In genomic region chr2:167380615-167381285, GRCm38 (mm10) we compare ENCODE assay signal across 12 mouse cellular contexts. TPM values are rescaled to one million over a fixed set of nuclear protein-coding genes. Genes with fewer than 3 reads are reported as not detected.
DNase-seq lines count a peak whose midpoint lies in the region; ATAC-seq lines count a peak whose summit lies in the region.
"Had no signal": no experiment of that assay in that cellular context is flagged by ENCODE, and none has a peak within 500 bp of the region (broad histone marks: within the 10 kb centered on the region; RNA-seq: fewer than 3 reads in every experiment).

No protein-coding gene starts in this region.

- no peaks in the 10 kb centered on the region for H3K9me3 ChIP-seq in megakaryocyte, embryonic 14.5 days
- no peaks in the 10 kb centered on the region for H3K9me3 ChIP-seq in intestine, embryonic 15.5 days
- H3K9me3 ChIP-seq in kidney, embryonic 16.5 days (ENCODE audit: low read length) = no peaks in the 10 kb centered on the region
- H3K9me3 ChIP-seq in stomach, embryonic 14.5 days (ENCODE audit: control insufficient read depth, low read depth, low read length) = no peaks in the 10 kb centered on the region
- H3K9me3 ChIP-seq: G1E; heart, embryonic 12.5 days had no signal

- no peaks in the 10 kb centered on the region for H3K36me3 ChIP-seq in megakaryocyte, embryonic 14.5 days (replicated peaks; ENCODE audit: low read length)
- no peaks in the 10 kb centered on the region for H3K36me3 ChIP-seq in intestine, embryonic 15.5 days
- no peaks in the 10 kb centered on the region for H3K36me3 ChIP-seq in kidney, embryonic 16.5 days (ENCODE audit: insufficient read depth, low read length)
- no peaks in the 10 kb centered on the region for H3K36me3 ChIP-seq in stomach, embryonic 14.5 days (ENCODE audit: control insufficient read depth, insufficient read depth, low read length)
- H3K36me3 ChIP-seq: G1E; heart, embryonic 12.5 days had no signal

- H3K27ac ChIP-seq in intestine, embryonic 15.5 days = no peak overlapping the region
- H3K27ac ChIP-seq in kidney, embryonic 16.5 days (ENCODE audit: low read length) = peak overlapping the region; percentile 81
- peak overlapping the region; percentile 66; the same call in 1 of the 2 replicates for H3K27ac ChIP-seq in stomach, embryonic 14.5 days (ENCODE audit: low read length)

- H3K4me1 ChIP-seq in megakaryocyte, embryonic 14.5 days = peaks cover 41% of the 10 kb centered on the region
- H3K4me1 ChIP-seq in intestine, embryonic 15.5 days (replicated peaks) = peaks cover 19% of the 10 kb centered on the region
- H3K4me1 ChIP-seq in kidney, embryonic 16.5 days (ENCODE audit: insufficient read depth, low read length) = peaks cover 45% of the 10 kb centered on the region
- H3K4me1 ChIP-seq in stomach, embryonic 14.5 days (ENCODE audit: control insufficient read depth, insufficient read depth, low read length) = peaks cover 12% of the 10 kb centered on the region; the same call in 1 of the 2 replicates

- no peak overlapping the region for H3K9ac ChIP-seq in intestine, embryonic 15.5 days
- H3K9ac ChIP-seq in kidney, embryonic 16.5 days (replicated peaks; ENCODE audit: low read length) = 0 out of 2 replicates have a peak overlapping the region, but pooled peaks have one; percentile 4
- H3K9ac ChIP-seq in stomach, embryonic 14.5 days (replicated peaks; ENCODE audit: low read depth, low read length) = no peak overlapping the region
- H3K9ac ChIP-seq: heart, embryonic 12.5 days had no signal

- no peak overlapping the region for H3K4me2 ChIP-seq in intestine, embryonic 15.5 days (replicated peaks)
- H3K4me2 ChIP-seq in kidney, embryonic 16.5 days (replicated peaks; ENCODE audit: low read depth, low read length) = no peak overlapping the region
- H3K4me2 ChIP-seq in stomach, embryonic 14.5 days (replicated peaks; ENCODE audit: low read depth, low read length) = no peak overlapping the region
- H3K4me2 ChIP-seq: heart, embryonic 12.5 days had no signal

- WGBS in intestine, embryonic 15.5 days = 49% methylated on average over 7 of the region's 7 CpGs
- 41% methylated on average over 7 of the region's 7 CpGs for WGBS in kidney, embryonic 16.5 days
- 48% methylated on average over 7 of the region's 7 CpGs for WGBS in stomach, embryonic 14.5 days

- no peak for DNase-seq in cerebellum, adult 8-10 months
- no peak for DNase-seq in urinary bladder, postnatal 4 days (ENCODE audit: low spot score in 2 of 2)
- DNase-seq: cerebellum, postnatal 36 days had no signal

- H3K4me3 ChIP-seq in megakaryocyte, embryonic 14.5 days (replicated peaks) = peak overlapping the region; percentile 18
- no peak overlapping the region for H3K4me3 ChIP-seq in intestine, embryonic 15.5 days (replicated peaks)
- no peak overlapping the region for H3K4me3 ChIP-seq in kidney, embryonic 16.5 days (ENCODE audit: low read length)
- H3K4me3 ChIP-seq in stomach, embryonic 14.5 days (ENCODE audit: low read depth, low read length) = no peak overlapping the region
- H3K4me3 ChIP-seq: erythroblast, embryonic 14.5 days; heart, embryonic 12.5 days had no signal

- peaks cover 84% of the 10 kb centered on the region for H3K27me3 ChIP-seq in megakaryocyte, embryonic 14.5 days (replicated peaks)
- no peaks in the 10 kb centered on the region for H3K27me3 ChIP-seq in intestine, embryonic 15.5 days (replicated peaks)
- no peaks in the 10 kb centered on the region for H3K27me3 ChIP-seq in kidney, embryonic 16.5 days (ENCODE audit: insufficient read depth, low read length)
- H3K27me3 ChIP-seq in stomach, embryonic 14.5 days (ENCODE audit: control insufficient read depth, insufficient read depth, low read length) = no peaks in the 10 kb centered on the region
- H3K27me3 ChIP-seq: heart, embryonic 12.5 days had no signal

- no peak for ATAC-seq in megakaryocyte, adult 5-6 weeks (ENCODE audit: poor library complexity, severe bottlenecking)
- peak; percentile 45 for ATAC-seq in intestine, embryonic 15.5 days
- peak; percentile 47; the same call in 1 of the 2 replicates for ATAC-seq in kidney, embryonic 16.5 days (ENCODE audit: low FRiP score, low TSS enrichment)
- no peak for ATAC-seq in stomach, embryonic 14.5 days (ENCODE audit: insufficient number of reproducible peaks, insufficient read depth, low FRiP score, low read depth)
- no peak for ATAC-seq in megakaryocyte-erythroid progenitor cell, adult 5-6 weeks (replicated peaks; ENCODE audit: low FRiP score, low TSS enrichment, poor library complexity, severe bottlenecking)

RNA-seq across cellular contexts. Expression of gene B4galt5, which starts 31.8 kb away (rescaled TPM):
- 3.7 and 4.1 TPM in 2 replicates for polyA plus RNA-seq in megakaryocyte, embryonic 14.5 days (2012; ENCODE audit: insufficient read depth, low replicate concordance)
- total RNA-seq in megakaryocyte, adult 5-6 weeks (2015) = 62.5 and 80.6 TPM in 2 replicates
- 52.4 and 67.3 TPM in 2 replicates for total RNA-seq in megakaryocyte, adult 5-6 weeks (2017)
- 9.6 and 10.8 TPM in 2 replicates for polyA plus RNA-seq in intestine, embryonic 15.5 days (2015; fragmentation: Nextera tagmentation; extraction: Ambion mirVana)
- 8.9 and 9.4 TPM in 2 replicates for polyA plus RNA-seq in kidney, embryonic 16.5 days (2015; fragmentation: Nextera tagmentation; extraction: Ambion mirVana)
- 10.1 and 16.0 TPM in 2 replicates for polyA plus RNA-seq in stomach, embryonic 14.5 days (2014; fragmentation: Nextera tagmentation; extraction: Ambion mirVana)
- 2.1 TPM in 1 of 2 replicates, not detected in the other for total RNA-seq in megakaryocyte-erythroid progenitor cell, adult 5-6 weeks (2014; fragmentation: Nextera tagmentation)
- 0.80 and 20.1 TPM in 2 replicates for total RNA-seq in megakaryocyte-erythroid progenitor cell, adult 5-6 weeks (2017)

RNA-seq across cellular contexts. Expression of gene Slc9a8, which starts 40.8 kb away (rescaled TPM):
- polyA plus RNA-seq in megakaryocyte, embryonic 14.5 days (2012; ENCODE audit: insufficient read depth, low replicate concordance) = 3.4 and 4.4 TPM in 2 replicates
- 19.1 and 27.9 TPM in 2 replicates for total RNA-seq in megakaryocyte, adult 5-6 weeks (2015)
- 17.2 and 24.7 TPM in 2 replicates for total RNA-seq in megakaryocyte, adult 5-6 weeks (2017)
- 19.9 and 21.7 TPM in 2 replicates for polyA plus RNA-seq in intestine, embryonic 15.5 days (2015; fragmentation: Nextera tagmentation; extraction: Ambion mirVana)
- polyA plus RNA-seq in kidney, embryonic 16.5 days (2015; fragmentation: Nextera tagmentation; extraction: Ambion mirVana) = 20.7 and 25.7 TPM in 2 replicates
- 26.2 and 27.5 TPM in 2 replicates for polyA plus RNA-seq in stomach, embryonic 14.5 days (2014; fragmentation: Nextera tagmentation; extraction: Ambion mirVana)
- total RNA-seq in megakaryocyte-erythroid progenitor cell, adult 5-6 weeks (2014; fragmentation: Nextera tagmentation) = 46.2 and 48.6 TPM in 2 replicates
- total RNA-seq in megakaryocyte-erythroid progenitor cell, adult 5-6 weeks (2017) = 20.5 and 28.3 TPM in 2 replicates

Comparison
In these comparisons a context has a peak if more than half of its experiments do, and no peak if none do; other contexts are left out.
1. ATAC-seq: peak in intestine, embryonic 15.5 days (single experiment) and kidney, embryonic 16.5 days (single experiment); none in megakaryocyte, adult 5-6 weeks (single experiment), stomach, embryonic 14.5 days (single experiment) and megakaryocyte-erythroid progenitor cell, adult 5-6 weeks (single experiment).